In the genomic region with DNA sequence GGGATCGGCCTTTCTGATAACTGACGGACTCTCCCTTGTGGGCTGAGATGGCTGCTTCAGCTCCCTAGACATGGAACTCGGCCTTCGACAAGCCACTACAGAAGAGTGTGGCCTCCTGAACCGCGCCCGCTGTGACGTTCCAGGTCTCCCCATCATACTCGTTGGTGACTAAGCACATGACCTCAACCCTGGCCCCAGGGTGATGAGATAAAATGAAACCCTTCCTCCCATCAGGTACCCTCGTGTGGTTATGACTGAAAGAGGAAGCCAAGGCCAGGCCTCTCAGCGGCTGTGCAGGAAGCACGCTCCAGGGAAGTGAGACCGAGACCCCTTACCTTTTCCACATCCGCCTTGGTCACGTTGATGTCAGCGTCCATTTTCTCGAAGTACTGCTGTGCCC, we compare ENCODE assay signal across 12 mouse cellular contexts. TPM values are rescaled to one million over a fixed set of nuclear protein-coding genes. Genes with fewer than 3 reads are reported as not detected.
DNase-seq lines count a peak whose midpoint lies in the region; ATAC-seq and TF ChIP-seq lines count a peak whose summit lies in the region.
"Had no signal": no experiment of that assay in that cellular context is flagged by ENCODE, and none has a peak within 500 bp of the region (broad histone marks: within the 10 kb centered on the region; RNA-seq: fewer than 3 reads in every experiment).

No protein-coding gene starts in this region.

- 69% methylated on average over 17 of the region's 17 CpGs for WGBS in heart, embryonic 15.5 days
- 22% methylated on average over 17 of the region's 17 CpGs for WGBS in liver, embryonic 12.5 days (ENCODE audit: insufficient replicate concordance)

- H3K9ac ChIP-seq in heart, embryonic 15.5 days, result no peak overlapping the region
- H3K9ac ChIP-seq in liver, embryonic 12.5 days, result no peak overlapping the region
- H3K9ac ChIP-seq: neural tube, embryonic 13.5 days had no signal

- peaks cover 25% of the 10 kb centered on the region for H3K4me1 ChIP-seq in heart, embryonic 15.5 days (replicated peaks)
- H3K4me1 ChIP-seq in G1E (ENCODE audit: insufficient read depth, low read depth, low read length), result peaks cover 42% of the 10 kb centered on the region
- H3K4me1 ChIP-seq in liver, embryonic 12.5 days, result peaks cover 48% of the 10 kb centered on the region

- 0 out of 2 replicates have a peak, but pooled peaks have one; percentile 14 for ATAC-seq in heart, embryonic 15.5 days (replicated peaks; ENCODE audit: insufficient number of reproducible peaks, insufficient read depth, low FRiP score, low read depth)
- ATAC-seq in G1E (ENCODE audit: extremely low read depth, insufficient number of reproducible peaks, low FRiP score, poor library complexity, severe bottlenecking), result peak; percentile 84
- peak; percentile 79 for ATAC-seq in liver, embryonic 12.5 days
- ATAC-seq: Patski had no signal

- H3K4me2 ChIP-seq in heart, embryonic 15.5 days, result no peak overlapping the region
- peak overlapping the region; percentile 55 for H3K4me2 ChIP-seq in liver, embryonic 12.5 days
- H3K4me2 ChIP-seq: neural tube, embryonic 13.5 days had no signal

- H3K9me3 ChIP-seq in heart, embryonic 15.5 days (replicated peaks), result no peaks in the 10 kb centered on the region
- peaks cover 5% of the 10 kb centered on the region for H3K9me3 ChIP-seq in G1E (replicated peaks)
- peaks cover 4% of the 10 kb centered on the region; the same call in 1 of the 2 replicates for H3K9me3 ChIP-seq in liver, embryonic 12.5 days (replicated peaks)
- H3K9me3 ChIP-seq: neural tube, embryonic 13.5 days had no signal

- H3K27me3 ChIP-seq in heart, embryonic 15.5 days, result no peaks in the 10 kb centered on the region
- no peaks in the 10 kb centered on the region for H3K27me3 ChIP-seq in G1E (ENCODE audit: insufficient read depth, low read length)
- no peaks in the 10 kb centered on the region for H3K27me3 ChIP-seq in liver, embryonic 12.5 days (replicated peaks)
- H3K27me3 ChIP-seq: neural tube, embryonic 13.5 days; Patski had no signal

- H3K36me3 ChIP-seq in heart, embryonic 15.5 days, result peaks cover 17% of the 10 kb centered on the region
- H3K36me3 ChIP-seq in G1E (replicated peaks), result peaks cover 90% of the 10 kb centered on the region
- peaks cover 21% of the 10 kb centered on the region for H3K36me3 ChIP-seq in liver, embryonic 12.5 days

- H3K27ac ChIP-seq in heart, embryonic 15.5 days, result no peak overlapping the region
- peak overlapping the region; percentile 50 for H3K27ac ChIP-seq in liver, embryonic 12.5 days
- H3K27ac ChIP-seq: neural tube, embryonic 13.5 days had no signal

- DNase-seq in heart, postnatal 14 days, result no peak
- peak; percentile 55 for DNase-seq in G1E (ENCODE audit: low spot score)
- peak; percentile 61 for DNase-seq in spleen, adult 12 weeks (ENCODE audit: low spot score)
- no peak for DNase-seq in cerebellum, adult 8-10 months
- no peak for DNase-seq in cerebellum, postnatal 4 days (ENCODE audit: low spot score in 2 of 2)
- DNase-seq in frontal cortex, postnatal 25 days (ENCODE audit: low spot score in 2 of 2), result no peak
- DNase-seq: cerebellum, postnatal 36 days; left cerebral cortex, postnatal 4 days had no signal

- no peak overlapping the region for H3K4me3 ChIP-seq in heart, embryonic 15.5 days
- peak overlapping the region; percentile 31; the same call in 1 of the 2 replicates for H3K4me3 ChIP-seq in G1E (ENCODE audit: low read depth, low read length)
- H3K4me3 ChIP-seq in liver, embryonic 12.5 days, result peak overlapping the region; percentile 8; the same call in 1 of the 2 replicates
- H3K4me3 ChIP-seq: neural tube, embryonic 13.5 days had no signal

- intact Hi-C loops in heart, postnatal 14 days (cut with DNase I), result no loop called here

- TF ChIP-seq CTCF in G1E (IDR thresholded peaks at IDR 0.05; ENCODE audit: low read depth, low read length), result no peak

RNA-seq across cellular contexts. Expression of a gene that starts 59.2 kb away (rescaled TPM):
- 16.0 and 21.8 TPM in 2 replicates for polyA plus RNA-seq in heart, embryonic 15.5 days (2015; fragmentation: Nextera tagmentation; extraction: Ambion mirVana)
- 10 to 100 TPM; 49.5 to 51.9 TPM for total RNA-seq in heart, postnatal 14 days (2021)
- total RNA-seq in G1E (2014; fragmentation: Nextera tagmentation) (68.4 and 79.6 TPM in 2 replicates), G1E (2017) (26.1 and 38.1 TPM in 2 replicates)
- polyA plus RNA-seq in G1E (2012), result 61.7 and 77.8 TPM in 2 replicates
- polyA plus RNA-seq in liver, embryonic 12.5 days (2016; fragmentation: Nextera tagmentation; extraction: Ambion mirVana), result 11.1 and 11.4 TPM in 2 replicates

Comparison
In these comparisons a context has a peak if more than half of its experiments do, and no peak if none do; other contexts are left out.
1. ATAC-seq: peak in every context shown above with its lines; median percentile 84 in G1E; 79 in liver, embryonic 12.5 days; 14 in heart, embryonic 15.5 days.
2. DNase-seq: peak in G1E (single experiment) and spleen, adult 12 weeks (single experiment); none in heart, postnatal 14 days (0 of 2), cerebellum, adult 8-10 months (single experiment), cerebellum, postnatal 4 days (0 of 2) and frontal cortex, postnatal 25 days (0 of 2).